10 mouse cellular contexts compared by ENCODE assay signal in genomic region chr2:58754736-58755135, GRCm38 (mm10).
"Had no signal": no experiment of that assay in that cellular context is flagged by ENCODE, and none has a peak within 500 bp of the region (broad histone marks: within the 10 kb centered on the region; RNA-seq: fewer than 3 reads in every experiment).

No protein-coding gene starts in this region.

- ATAC-seq: intestine, embryonic 16.5 days; midbrain, embryonic 16.5 days had no signal

- H3K36me3 ChIP-seq: hindbrain, embryonic 15.5 days; limb, embryonic 10.5 days; midbrain, embryonic 12.5 days had no signal

- H3K27me3 ChIP-seq: hindbrain, embryonic 15.5 days; midbrain, embryonic 12.5 days had no signal

- H3K4me1 ChIP-seq: hindbrain, embryonic 15.5 days; limb, embryonic 10.5 days; midbrain, embryonic 12.5 days had no signal

- H3K27ac ChIP-seq: hindbrain, embryonic 15.5 days; left cerebral cortex, adult 2 months; limb, embryonic 10.5 days; midbrain, embryonic 12.5 days had no signal

- H3K9ac ChIP-seq: hindbrain, embryonic 15.5 days; midbrain, embryonic 12.5 days had no signal

- H3K4me3 ChIP-seq: hindbrain, embryonic 15.5 days; left cerebral cortex, adult 2 months; limb, embryonic 10.5 days; midbrain, embryonic 12.5 days had no signal

- DNase-seq: lung, adult 18-20 months; right cerebral cortex, adult 18-20 months; right cerebral cortex, postnatal 25 days; thymus, postnatal 36 days had no signal
